Mouse (Mus musculus) adrenal gland, postnatal 25 days (tissue): ENCODE measurements around the gene Syt12. TPM values are rescaled to one million over a fixed set of nuclear protein-coding genes. Genes with fewer than 3 reads are reported as not detected.

Experiments
- DNase-seq: peaks from one replicate; pipeline ENCODE4 v3.0.0; 2021; ENCODE audit warnings: mixed read lengths
- total RNA-seq: library from RNA; stranded (reverse); gene quantifications from 2 replicates; pipeline ENCODE4 v1.2.3, GENCODE M21; 2021

Syt12 gene
- total RNA-seq, 1 experiment from 2014 or later = 62.2 TPM

GRCm38 (mm10) chr19:4446661-4447420 lies 30.4 kb downstream of the Syt12 start:
- DNase-seq = no peak

GRCm38 (mm10) chr19:4442408-4442807 lies 34.8 kb downstream of the Syt12 start:
- DNase-seq = peak; percentile 71

GRCm38 (mm10) chr19:4441621-4442161 lies 35.6 kb downstream of the Syt12 start:
- DNase-seq = no peak

- DNase-seq = peak; percentile 46
These were observed 36.1 kb downstream of the Syt12 start for GRCm38 (mm10) chr19:4441090-4441591.

GRCm38 (mm10) chr19:4440222-4440621 lies 37.0 kb downstream of the Syt12 start:
- DNase-seq = peak; percentile 62

GRCm38 (mm10) chr19:4439161-4439801 lies 38.0 kb downstream of the Syt12 start, which contains the start of gene Rhod:
Rhod (minus strand) TSS chr19:4439432.
- DNase-seq = peak; percentile 84

- DNase-seq = no peak
These were observed 38.5 kb downstream of the Syt12 start for GRCm38 (mm10) chr19:4438791-4439160.

GRCm38 (mm10) chr19:4437886-4438285 lies 39.4 kb downstream of the Syt12 start:
- no peak for DNase-seq

- no peak for DNase-seq
These were observed 41.0 kb downstream of the Syt12 start for GRCm38 (mm10) chr19:4436254-4436653.

GRCm38 (mm10) chr19:4434999-4435398 lies 42.2 kb downstream of the Syt12 start:
- DNase-seq = no peak

- DNase-seq = no peak
These were observed 43.5 kb downstream of the Syt12 start for GRCm38 (mm10) chr19:4433756-4434155.

GRCm38 (mm10) chr19:4430091-4430620 lies 47.1 kb downstream of the Syt12 start:
- no peak for DNase-seq

GRCm38 (mm10) chr19:4425610-4426366 lies 51.5 kb downstream of the Syt12 start:
- peak; percentile 43 for DNase-seq

- DNase-seq = no peak
These were observed 54.2 kb downstream of the Syt12 start for GRCm38 (mm10) chr19:4423021-4423420.

GRCm38 (mm10) chr19:4422581-4422980 lies 54.7 kb downstream of the Syt12 start:
- DNase-seq = no peak

GRCm38 (mm10) chr19:4420153-4420910 lies 56.9 kb downstream of the Syt12 start:
- no peak for DNase-seq

- DNase-seq = no peak
These were observed 57.5 kb downstream of the Syt12 start for GRCm38 (mm10) chr19:4419711-4420110.

GRCm38 (mm10) chr19:4417713-4418112 lies 59.5 kb downstream of the Syt12 start:
- no peak for DNase-seq

GRCm38 (mm10) chr19:4417183-4417582 lies 60.1 kb downstream of the Syt12 start:
- peak; percentile 70 for DNase-seq

- no peak for DNase-seq
These were observed 62.6 kb downstream of the Syt12 start for GRCm38 (mm10) chr19:4414631-4415030.

GRCm38 (mm10) chr19:4409062-4409461 lies 68.2 kb downstream of the Syt12 start:
- no peak for DNase-seq
